Mouse (Mus musculus): ENCODE data around the gene Ntn1. TPM values are rescaled to one million over a fixed set of nuclear protein-coding genes. Genes with fewer than 3 reads are reported as not detected.

Gene Ntn1
- polyA plus RNA-seq, 1 experiment from 2014 or later = 17.7 TPM

GRCm38 (mm10) chr11:68215206-68215912 lies 185.3 kb downstream of the Ntn1 start:
- no peaks in the 10 kb centered on the region for H3K36me3 ChIP-seq (ENCODE audit: control insufficient read depth, insufficient read depth)
- H3K4me2 ChIP-seq (ENCODE audit: low read depth, low read length) = no peak overlapping the region
- 21% methylated on average over 6 of the region's 6 CpGs for WGBS
- H3K9me3 ChIP-seq (replicated peaks; ENCODE audit: control insufficient read depth, low read length) = no peaks in the 10 kb centered on the region
- no peak overlapping the region for H3K9ac ChIP-seq (ENCODE audit: low read length)
- no peak overlapping the region for H3K27ac ChIP-seq (ENCODE audit: low read length)
- no peaks in the 10 kb centered on the region for H3K27me3 ChIP-seq (ENCODE audit: control insufficient read depth, insufficient read depth, low read length)
- no peak overlapping the region for H3K4me3 ChIP-seq (ENCODE audit: low read length)
- ATAC-seq (replicated peaks; ENCODE audit: extremely low read depth, insufficient read depth, low FRiP score) = no peak
- peaks cover 23% of the 10 kb centered on the region for H3K4me1 ChIP-seq (ENCODE audit: control insufficient read depth, insufficient read depth, low read length)

- Histone ChIP-seq H3K4me2 (ENCODE audit: low read depth, low read length) (no peak overlapping the region), H3K27me3 (ENCODE audit: control insufficient read depth, insufficient read depth, low read length) (no peaks in the 10 kb centered on the region), H3K4me3 (ENCODE audit: low read length) (no peak overlapping the region), H3K27ac (ENCODE audit: low read length) (no peak overlapping the region), H3K36me3 (ENCODE audit: control insufficient read depth, insufficient read depth) (no peaks in the 10 kb centered on the region), H3K4me1 (ENCODE audit: control insufficient read depth, insufficient read depth, low read length) (peaks cover 23% of the 10 kb centered on the region), H3K9ac (ENCODE audit: low read length) (no peak overlapping the region), H3K9me3 (replicated peaks; ENCODE audit: control insufficient read depth, low read length) (no peaks in the 10 kb centered on the region)
- ATAC-seq (replicated peaks; ENCODE audit: extremely low read depth, insufficient read depth, low FRiP score) = no peak
- WGBS = 80% methylated on average over 9 of the region's 9 CpGs
Observed at GRCm38 (mm10) chr11:68214496-68215205, 186.0 kb downstream of the Ntn1 start.

GRCm38 (mm10) chr11:68213896-68214295 lies 186.7 kb downstream of the Ntn1 start:
- H3K4me3 ChIP-seq (ENCODE audit: low read length) = no peak overlapping the region
- no peaks in the 10 kb centered on the region for H3K27me3 ChIP-seq (ENCODE audit: control insufficient read depth, insufficient read depth, low read length)
- H3K4me1 ChIP-seq (ENCODE audit: control insufficient read depth, insufficient read depth, low read length) = peaks cover 23% of the 10 kb centered on the region
- no peak overlapping the region for H3K9ac ChIP-seq (ENCODE audit: low read length)
- no peaks in the 10 kb centered on the region for H3K9me3 ChIP-seq (replicated peaks; ENCODE audit: control insufficient read depth, low read length)
- ATAC-seq (replicated peaks; ENCODE audit: extremely low read depth, insufficient read depth, low FRiP score) = no peak
- no peaks in the 10 kb centered on the region for H3K36me3 ChIP-seq (ENCODE audit: control insufficient read depth, insufficient read depth)
- no peak overlapping the region for H3K27ac ChIP-seq (ENCODE audit: low read length)
- WGBS = 68% methylated on average over 3 of the region's 3 CpGs
- H3K4me2 ChIP-seq (ENCODE audit: low read depth, low read length) = no peak overlapping the region

DNA sequence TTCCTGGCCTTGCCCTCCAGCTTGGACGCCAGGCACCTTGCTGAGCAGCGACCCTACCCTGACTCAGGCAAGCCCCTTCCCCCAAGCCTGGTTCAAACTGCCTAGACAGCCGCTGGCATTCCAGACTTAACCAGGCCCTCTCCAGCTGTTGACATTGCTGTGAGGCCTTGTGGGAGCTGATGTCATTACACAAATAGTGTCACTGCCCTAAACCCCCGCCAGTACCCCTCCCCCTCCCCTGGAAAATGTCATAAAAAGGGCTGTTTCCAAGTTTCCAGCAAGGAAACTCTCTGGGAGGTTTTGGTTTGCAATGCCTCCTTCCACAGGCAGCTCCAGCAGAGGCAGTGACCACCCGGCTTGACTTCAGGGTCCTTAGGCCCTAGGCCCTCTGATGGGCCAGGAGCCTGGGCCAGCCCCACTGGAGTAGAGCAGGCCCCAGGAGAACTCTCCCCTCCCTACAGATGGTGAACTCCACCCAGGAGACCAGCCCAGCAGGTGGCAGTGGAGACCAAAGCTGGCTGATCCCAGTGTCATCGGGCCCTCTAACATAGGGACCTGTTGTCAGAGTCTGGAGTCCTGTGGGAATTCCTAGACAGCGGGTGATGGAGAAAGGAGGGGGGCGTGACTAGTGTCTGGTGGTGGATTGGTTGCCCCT lies 188.6 kb downstream of the Ntn1 start:
- WGBS = 26% methylated on average over 8 of the region's 8 CpGs
- 0 out of 2 replicates have a peak overlapping the region, but pooled peaks have one; percentile 7 for H3K27ac ChIP-seq (ENCODE audit: low read length)
- no peaks in the 10 kb centered on the region for H3K36me3 ChIP-seq (ENCODE audit: control insufficient read depth, insufficient read depth)
- H3K4me3 ChIP-seq (ENCODE audit: low read length) = no peak overlapping the region
- no peaks in the 10 kb centered on the region for H3K27me3 ChIP-seq (ENCODE audit: control insufficient read depth, insufficient read depth, low read length)
- H3K4me1 ChIP-seq (ENCODE audit: control insufficient read depth, insufficient read depth, low read length) = peaks cover 23% of the 10 kb centered on the region
- H3K4me2 ChIP-seq (ENCODE audit: low read depth, low read length) = no peak overlapping the region
- H3K9ac ChIP-seq (ENCODE audit: low read length) = no peak overlapping the region
- ATAC-seq (replicated peaks; ENCODE audit: extremely low read depth, insufficient read depth, low FRiP score) = peak; percentile 26
- H3K9me3 ChIP-seq (replicated peaks; ENCODE audit: control insufficient read depth, low read length) = no peaks in the 10 kb centered on the region

- H3K4me2 ChIP-seq (ENCODE audit: low read depth, low read length) = no peak overlapping the region
- H3K9ac ChIP-seq (ENCODE audit: low read length) = no peak overlapping the region
- peaks cover 16% of the 10 kb centered on the region for H3K4me1 ChIP-seq (ENCODE audit: control insufficient read depth, insufficient read depth, low read length)
- H3K27ac ChIP-seq (ENCODE audit: low read length) = no peak overlapping the region
- no peaks in the 10 kb centered on the region for H3K9me3 ChIP-seq (replicated peaks; ENCODE audit: control insufficient read depth, low read length)
- H3K36me3 ChIP-seq (ENCODE audit: control insufficient read depth, insufficient read depth) = no peaks in the 10 kb centered on the region
- H3K4me3 ChIP-seq (ENCODE audit: low read length) = no peak overlapping the region
- H3K27me3 ChIP-seq (ENCODE audit: control insufficient read depth, insufficient read depth, low read length) = no peaks in the 10 kb centered on the region
- no peak for ATAC-seq (replicated peaks; ENCODE audit: extremely low read depth, insufficient read depth, low FRiP score)
- 92% methylated on average over 5 of the region's 5 CpGs for WGBS
Observed at GRCm38 (mm10) chr11:68210714-68211113, 189.9 kb downstream of the Ntn1 start.

DNA sequence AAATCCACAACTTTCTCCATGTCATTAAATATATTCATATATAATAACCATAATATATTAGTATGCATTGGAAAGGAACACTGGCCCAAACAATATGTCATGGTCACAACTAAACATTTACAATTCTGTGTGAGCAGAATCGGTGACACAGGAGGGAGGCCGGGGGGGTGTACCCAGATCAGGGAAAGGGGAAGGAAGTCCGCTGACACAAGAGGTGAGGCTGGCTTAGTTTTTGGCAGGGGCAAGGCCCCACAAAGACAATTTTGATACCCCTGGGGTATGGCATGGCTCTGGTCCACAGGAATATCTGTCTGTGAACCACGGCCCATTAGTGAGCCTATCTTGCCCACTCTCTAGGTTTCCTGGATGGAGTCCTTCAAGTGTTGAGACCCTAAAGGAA lies 191.1 kb downstream of the Ntn1 start:
- H3K4me1 ChIP-seq (ENCODE audit: control insufficient read depth, insufficient read depth, low read length) = peaks cover 13% of the 10 kb centered on the region; the same call in 1 of the 2 replicates
- ATAC-seq (replicated peaks; ENCODE audit: extremely low read depth, insufficient read depth, low FRiP score) = no peak
- H3K9me3 ChIP-seq (replicated peaks; ENCODE audit: control insufficient read depth, low read length) = no peaks in the 10 kb centered on the region
- no peak overlapping the region for H3K4me3 ChIP-seq (ENCODE audit: low read length)
- no peak overlapping the region for H3K9ac ChIP-seq (ENCODE audit: low read length)
- 84% methylated on average over 4 of the region's 4 CpGs for WGBS
- H3K27ac ChIP-seq (ENCODE audit: low read length) = no peak overlapping the region
- no peak overlapping the region for H3K4me2 ChIP-seq (ENCODE audit: low read depth, low read length)
- no peaks in the 10 kb centered on the region for H3K27me3 ChIP-seq (ENCODE audit: control insufficient read depth, insufficient read depth, low read length)
- H3K36me3 ChIP-seq (ENCODE audit: control insufficient read depth, insufficient read depth) = no peaks in the 10 kb centered on the region

GRCm38 (mm10) chr11:68208582-68208981 lies 192.0 kb downstream of the Ntn1 start:
- H3K27me3 ChIP-seq (ENCODE audit: control insufficient read depth, insufficient read depth, low read length) = no peaks in the 10 kb centered on the region
- no peak overlapping the region for H3K27ac ChIP-seq (ENCODE audit: low read length)
- no peaks in the 10 kb centered on the region for H3K9me3 ChIP-seq (replicated peaks; ENCODE audit: control insufficient read depth, low read length)
- no peak overlapping the region for H3K4me3 ChIP-seq (ENCODE audit: low read length)
- H3K36me3 ChIP-seq (ENCODE audit: control insufficient read depth, insufficient read depth) = no peaks in the 10 kb centered on the region
- no peak for ATAC-seq (replicated peaks; ENCODE audit: extremely low read depth, insufficient read depth, low FRiP score)
- no peak overlapping the region for H3K9ac ChIP-seq (ENCODE audit: low read length)
- WGBS = 74% methylated on average over 1 of the region's 1 CpGs
- H3K4me1 ChIP-seq (ENCODE audit: control insufficient read depth, insufficient read depth, low read length) = peaks cover 22% of the 10 kb centered on the region
- no peak overlapping the region for H3K4me2 ChIP-seq (ENCODE audit: low read depth, low read length)

DNA sequence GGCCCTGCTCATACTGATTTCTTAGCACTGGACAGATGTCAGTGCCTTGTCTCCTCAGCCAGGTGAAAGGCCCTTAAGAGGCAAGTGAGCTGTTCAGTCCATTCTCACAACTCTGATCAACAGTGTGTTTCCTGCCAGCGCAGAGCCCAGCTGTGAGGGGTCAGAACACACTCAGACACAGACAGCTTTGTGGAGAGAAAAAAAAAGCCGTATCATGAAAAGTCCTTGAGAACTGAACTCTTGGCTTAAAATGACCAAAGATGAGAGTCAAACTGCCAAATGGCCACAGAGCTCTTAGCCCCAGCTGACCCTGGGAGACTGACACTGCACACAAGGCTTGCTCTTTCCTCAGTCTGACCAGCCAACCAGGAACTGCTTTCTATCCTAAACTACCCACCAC lies 192.6 kb downstream of the Ntn1 start:
- Histone ChIP-seq H3K36me3 (ENCODE audit: control insufficient read depth, insufficient read depth) (no peaks in the 10 kb centered on the region), H3K9ac (ENCODE audit: low read length) (no peak overlapping the region), H3K4me1 (ENCODE audit: control insufficient read depth, insufficient read depth, low read length) (peaks cover 26% of the 10 kb centered on the region), H3K27me3 (ENCODE audit: control insufficient read depth, insufficient read depth, low read length) (no peaks in the 10 kb centered on the region), H3K4me3 (ENCODE audit: low read length) (no peak overlapping the region), H3K27ac (ENCODE audit: low read length) (no peak overlapping the region), H3K4me2 (ENCODE audit: low read depth, low read length) (no peak overlapping the region), H3K9me3 (replicated peaks; ENCODE audit: control insufficient read depth, low read length) (no peaks in the 10 kb centered on the region)
- WGBS = 82% methylated on average over 2 of the region's 2 CpGs
- no peak for ATAC-seq (replicated peaks; ENCODE audit: extremely low read depth, insufficient read depth, low FRiP score)

Measured in heart, embryonic 16.5 days (tissue).